Mouse (Mus musculus): Measurements from ENCODE around the gene Olfr624. TPM values are rescaled to one million over a fixed set of nuclear protein-coding genes. Genes with fewer than 3 reads are reported as not detected.
"Not testable (repeated sequence)": the region's sequence is repeated elsewhere in the genome, so short reads cannot be mapped to it uniquely, and the experiment has no call there.

Olfr624 gene
- 0.04 TPM in 2 replicates for polyA plus RNA-seq (2015; fragmentation: Nextera tagmentation; extraction: Ambion mirVana)

DNA sequence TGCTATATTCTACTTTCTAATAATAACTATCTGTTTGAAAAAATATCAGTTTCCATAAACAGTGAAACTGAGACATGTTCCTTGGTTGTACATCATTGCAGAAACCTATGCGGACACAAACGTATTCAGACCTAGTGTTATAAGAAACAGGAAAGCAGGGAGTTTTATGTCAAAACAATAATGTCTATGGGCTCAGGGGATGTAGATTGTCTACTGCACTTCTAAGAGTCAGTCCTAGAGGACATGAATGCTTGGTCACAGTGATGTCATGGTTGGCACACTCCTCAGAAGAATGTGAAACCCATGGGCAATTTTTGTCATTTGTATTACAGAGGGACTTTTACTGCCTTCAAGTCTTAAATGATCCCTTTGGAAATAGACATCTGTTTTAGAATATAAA lies at the start of gene Olfr624:
Gene Olfr624, minus strand, starts transcription at position 101 of the 400 bp plus-strand sequence.
- no peak for ATAC-seq

DNA sequence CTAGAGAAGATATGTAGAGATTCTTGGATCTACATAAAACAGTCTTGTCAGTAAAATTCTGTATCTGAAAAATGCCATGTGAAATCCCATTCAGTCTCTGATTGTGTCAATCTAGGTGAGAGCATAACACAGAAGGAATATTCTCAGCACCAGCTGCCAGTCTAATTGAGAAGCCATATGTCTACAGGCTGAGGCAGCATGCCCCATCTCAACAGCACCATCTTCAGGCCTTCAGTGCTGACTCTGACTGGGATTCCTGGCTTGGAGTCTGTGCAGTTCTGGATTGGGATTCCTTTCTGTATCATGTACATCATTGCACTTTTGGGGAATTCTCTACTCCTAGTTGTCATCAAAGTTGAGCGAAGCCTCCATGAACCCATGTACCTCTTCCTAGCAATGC lies 45.4 kb upstream of the Olfr624 start:
- not testable (repeated sequence) for H3K27ac ChIP-seq; H3K4me2 ChIP-seq (replicated peaks); H3K4me3 ChIP-seq (replicated peaks); H3K27me3 ChIP-seq; H3K4me1 ChIP-seq (replicated peaks); H3K9me3 ChIP-seq; ATAC-seq; H3K9ac ChIP-seq (replicated peaks); H3K36me3 ChIP-seq
- WGBS = 96% methylated on average over 1 of the region's 1 CpGs

More for the DNA sequence above, at the start of gene Olfr624:
- no peaks in the 10 kb centered on the region for H3K36me3 ChIP-seq
- H3K4me3 ChIP-seq (replicated peaks) = no peak within 1 kb of the TSS
- no peak within 1 kb of the TSS for H3K27ac ChIP-seq
- H3K9me3 ChIP-seq = no peaks in the 10 kb centered on the region
- no peak within 1 kb of the TSS for H3K4me2 ChIP-seq (replicated peaks)
- H3K9ac ChIP-seq (replicated peaks) = no peak within 1 kb of the TSS
- WGBS = 92% methylated on average over 2 of the region's 2 CpGs
- H3K27me3 ChIP-seq = no peaks in the 10 kb centered on the region
- no peaks in the 10 kb centered on the region for H3K4me1 ChIP-seq (replicated peaks)

DNA sequence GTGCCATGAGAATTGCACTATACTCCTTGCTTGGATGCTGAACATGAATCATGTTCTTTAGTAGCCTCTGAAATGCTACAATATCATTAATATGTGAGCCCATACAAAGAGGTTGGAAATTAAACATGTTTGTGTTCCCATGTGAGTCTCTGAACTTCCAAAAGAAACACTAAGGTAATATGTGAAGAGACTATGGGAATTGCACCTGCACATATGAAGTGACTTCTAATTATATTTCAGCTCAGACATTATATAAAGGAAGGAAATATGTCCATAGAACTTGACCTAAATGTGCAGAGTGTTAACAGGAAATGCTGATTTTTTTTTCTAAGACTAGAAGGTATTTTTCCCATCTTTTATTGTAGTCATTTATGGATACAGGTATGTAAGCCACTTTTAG lies 43.4 kb upstream of the Olfr624 start, which contains the start of gene Olfr243:
Gene Olfr243, plus strand, starts transcription at position 301 of the 400 bp plus-strand sequence.
- no peak within 1 kb of the TSS for H3K4me3 ChIP-seq (replicated peaks)
- H3K36me3 ChIP-seq = no peaks in the 10 kb centered on the region
- no peak within 1 kb of the TSS for H3K27ac ChIP-seq
- H3K4me2 ChIP-seq (replicated peaks) = no peak within 1 kb of the TSS
- H3K4me1 ChIP-seq (replicated peaks) = no peaks in the 10 kb centered on the region
- H3K27me3 ChIP-seq = no peaks in the 10 kb centered on the region
- no peak for ATAC-seq
- no peaks in the 10 kb centered on the region for H3K9me3 ChIP-seq
- H3K9ac ChIP-seq (replicated peaks) = no peak within 1 kb of the TSS

DNA sequence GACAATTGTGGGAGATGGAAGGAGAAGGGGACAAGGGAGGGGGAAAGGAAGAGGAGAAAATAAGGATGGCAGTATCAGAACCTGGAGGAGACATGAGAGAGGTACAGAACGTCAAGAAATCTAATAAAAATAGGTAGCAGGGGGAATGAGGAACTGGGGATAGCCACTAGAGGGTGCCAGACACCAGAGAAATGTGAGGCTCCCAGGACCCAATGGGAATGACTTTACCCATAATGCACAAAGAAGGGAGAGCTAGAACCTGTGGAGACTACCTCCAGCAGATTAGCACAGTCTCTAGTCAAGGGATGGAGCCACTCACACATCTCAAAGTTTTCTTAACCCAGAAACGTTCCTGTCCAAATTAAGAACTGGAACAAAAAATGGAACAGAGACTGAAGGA lies 41.0 kb upstream of the Olfr624 start:
- no peak for ATAC-seq
- 30% methylated on average over 2 of the region's 2 CpGs for WGBS

DNA sequence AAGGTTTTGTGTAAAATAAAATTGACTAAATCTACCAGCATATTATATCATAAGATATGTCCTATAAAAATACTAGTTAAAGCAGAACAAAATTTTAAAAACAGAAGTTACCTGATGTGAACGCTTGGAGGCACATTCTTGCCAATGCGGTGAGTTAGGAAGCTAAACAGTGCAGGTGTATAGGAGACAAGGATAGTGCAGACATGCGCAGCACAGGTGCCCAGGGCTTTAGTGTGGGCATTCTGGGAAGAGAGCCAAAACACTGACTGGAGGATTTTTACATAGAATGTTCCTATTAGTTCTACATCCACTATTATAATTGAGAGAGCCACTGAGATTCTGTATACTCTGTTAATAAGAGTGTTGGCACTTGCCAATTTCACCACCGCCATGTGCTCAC lies 28.5 kb upstream of the Olfr624 start:
- H3K27me3 ChIP-seq = no peaks in the 10 kb centered on the region
- H3K36me3 ChIP-seq = no peaks in the 10 kb centered on the region
- no peaks in the 10 kb centered on the region for H3K9me3 ChIP-seq
- H3K4me3 ChIP-seq (replicated peaks) = no peak overlapping the region
- ATAC-seq = no peak
- no peak overlapping the region for H3K27ac ChIP-seq
- no peak overlapping the region for H3K9ac ChIP-seq (replicated peaks)
- WGBS = 91% methylated on average over 4 of the region's 4 CpGs
- H3K4me1 ChIP-seq (replicated peaks) = no peaks in the 10 kb centered on the region
- H3K4me2 ChIP-seq (replicated peaks) = no peak overlapping the region

More for the DNA sequence above, 41.0 kb upstream of the Olfr624 start:
- no peak overlapping the region for H3K27ac ChIP-seq
- no peaks in the 10 kb centered on the region for H3K27me3 ChIP-seq
- no peaks in the 10 kb centered on the region for H3K9me3 ChIP-seq
- H3K36me3 ChIP-seq = no peaks in the 10 kb centered on the region
- H3K4me3 ChIP-seq (replicated peaks) = no peak overlapping the region
- no peaks in the 10 kb centered on the region for H3K4me1 ChIP-seq (replicated peaks)
- no peak overlapping the region for H3K4me2 ChIP-seq (replicated peaks)
- no peak overlapping the region for H3K9ac ChIP-seq (replicated peaks)

DNA sequence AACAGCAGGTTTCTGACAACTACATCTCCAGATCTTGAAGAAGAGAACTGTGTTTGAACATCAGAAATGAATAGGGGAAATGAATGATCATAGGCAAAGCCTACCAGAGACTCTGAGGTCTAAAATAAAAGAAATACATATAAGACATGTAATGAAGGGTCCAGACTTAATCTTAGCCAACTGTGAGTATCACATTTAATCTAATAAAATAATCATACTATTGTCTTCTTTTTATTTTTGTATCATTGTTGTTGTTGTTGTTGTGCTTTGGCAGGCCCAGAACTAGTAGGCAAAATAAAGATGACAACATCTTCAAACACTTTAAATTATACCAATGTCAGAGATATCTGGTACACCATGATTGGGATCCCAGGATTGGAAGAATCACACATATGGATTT lies 11.4 kb upstream of the Olfr624 start, which contains the start of gene Olfr625-ps1:
Gene Olfr625-ps1, plus strand, starts transcription at position 301 of the 400 bp plus-strand sequence.
- no peaks in the 10 kb centered on the region for H3K4me1 ChIP-seq (replicated peaks)
- ATAC-seq = no peak
- H3K36me3 ChIP-seq = no peaks in the 10 kb centered on the region
- H3K27me3 ChIP-seq = no peaks in the 10 kb centered on the region
- H3K9me3 ChIP-seq = no peaks in the 10 kb centered on the region
- no peak within 1 kb of the TSS for H3K9ac ChIP-seq (replicated peaks)
- H3K4me2 ChIP-seq (replicated peaks) = no peak within 1 kb of the TSS
- H3K4me3 ChIP-seq (replicated peaks) = no peak within 1 kb of the TSS
- H3K27ac ChIP-seq = no peak within 1 kb of the TSS

DNA sequence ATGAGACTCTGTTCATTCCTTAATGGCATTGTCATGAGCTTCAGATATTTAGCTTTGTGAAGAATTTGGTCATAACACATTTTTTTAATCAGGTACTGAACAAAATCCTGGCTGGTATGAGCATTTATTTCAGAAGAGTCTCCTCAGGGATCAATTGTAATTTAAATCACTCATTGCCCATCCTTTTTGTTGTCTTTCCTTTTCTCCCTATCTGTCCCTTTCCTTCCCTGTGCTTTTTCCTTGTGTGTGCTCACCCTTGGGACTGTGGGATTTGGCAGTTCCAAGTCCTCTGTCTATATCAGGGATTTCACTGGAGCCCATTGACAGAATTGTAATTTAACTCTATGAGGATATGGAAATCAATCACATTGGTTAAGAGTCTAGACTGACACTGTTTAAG lies 7.4 kb downstream of the Olfr624 start, which contains the start of gene Olfr623:
Gene Olfr623, minus strand, starts transcription at position 101 of the 400 bp plus-strand sequence.
- H3K27me3 ChIP-seq = no peaks in the 10 kb centered on the region
- H3K9ac ChIP-seq (replicated peaks) = no peak within 1 kb of the TSS
- no peak for ATAC-seq
- no peak within 1 kb of the TSS for H3K4me2 ChIP-seq (replicated peaks)
- no peak within 1 kb of the TSS for H3K27ac ChIP-seq
- no peaks in the 10 kb centered on the region for H3K9me3 ChIP-seq
- no peak within 1 kb of the TSS for H3K4me3 ChIP-seq (replicated peaks)
- H3K36me3 ChIP-seq = no peaks in the 10 kb centered on the region
- no peaks in the 10 kb centered on the region for H3K4me1 ChIP-seq (replicated peaks)

DNA sequence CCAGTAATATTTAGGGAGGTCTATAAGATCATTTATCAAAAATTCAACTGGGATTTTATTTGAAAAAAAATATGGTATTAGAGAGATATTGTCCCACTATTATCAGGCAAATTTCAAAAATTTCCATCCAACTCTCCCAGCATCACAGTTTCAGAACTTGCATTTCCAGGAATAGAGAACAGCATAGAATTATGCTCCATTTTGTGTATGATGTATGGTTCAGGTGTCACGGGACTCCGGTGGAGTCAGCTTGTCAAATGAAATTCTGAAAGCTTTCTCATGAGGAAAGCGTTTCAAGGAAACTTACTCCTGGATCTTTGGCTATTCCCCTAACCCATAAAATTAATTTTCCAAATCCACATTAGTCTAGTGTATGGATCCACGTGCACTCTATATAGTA lies 26.9 kb downstream of the Olfr624 start:
- H3K9ac ChIP-seq (replicated peaks) = no peak overlapping the region
- H3K4me1 ChIP-seq (replicated peaks) = no peaks in the 10 kb centered on the region
- no peak overlapping the region for H3K27ac ChIP-seq
- no peak overlapping the region for H3K4me2 ChIP-seq (replicated peaks)
- H3K4me3 ChIP-seq (replicated peaks) = no peak overlapping the region
- no peaks in the 10 kb centered on the region for H3K36me3 ChIP-seq
- no peak for ATAC-seq
- no peaks in the 10 kb centered on the region for H3K9me3 ChIP-seq
- H3K27me3 ChIP-seq = no peaks in the 10 kb centered on the region
- 88% methylated on average over 4 of the region's 4 CpGs for WGBS

DNA sequence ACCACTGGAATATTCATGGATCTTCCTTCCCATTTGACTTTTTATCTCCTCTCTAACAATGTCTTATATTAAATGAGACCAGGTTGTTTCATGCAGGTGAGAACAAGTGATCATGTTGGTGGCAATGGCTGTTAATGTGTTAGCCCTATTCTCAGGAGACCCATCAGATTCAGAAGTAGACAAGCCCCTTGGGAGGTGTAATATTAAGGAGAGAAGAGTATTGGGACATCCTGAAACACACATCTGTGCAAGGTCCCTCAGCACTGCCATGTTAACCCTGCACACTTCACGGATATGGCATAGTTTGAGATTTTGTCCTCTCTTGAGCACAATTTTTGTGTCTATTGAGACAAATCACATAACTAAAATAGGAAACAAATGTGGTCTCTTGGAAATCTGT lies 28.4 kb downstream of the Olfr624 start, which contains the start of gene Olfr622:
Gene Olfr622, minus strand, starts transcription at position 101 of the 400 bp plus-strand sequence.
- no peak within 1 kb of the TSS for H3K9ac ChIP-seq (replicated peaks)
- H3K27ac ChIP-seq = no peak within 1 kb of the TSS
- H3K36me3 ChIP-seq = no peaks in the 10 kb centered on the region
- no peak within 1 kb of the TSS for H3K4me2 ChIP-seq (replicated peaks)
- no peaks in the 10 kb centered on the region for H3K9me3 ChIP-seq
- no peak within 1 kb of the TSS for H3K4me3 ChIP-seq (replicated peaks)
- WGBS = 70% methylated on average over 1 of the region's 1 CpGs
- H3K27me3 ChIP-seq = no peaks in the 10 kb centered on the region
- no peaks in the 10 kb centered on the region for H3K4me1 ChIP-seq (replicated peaks)
- ATAC-seq = no peak

DNA sequence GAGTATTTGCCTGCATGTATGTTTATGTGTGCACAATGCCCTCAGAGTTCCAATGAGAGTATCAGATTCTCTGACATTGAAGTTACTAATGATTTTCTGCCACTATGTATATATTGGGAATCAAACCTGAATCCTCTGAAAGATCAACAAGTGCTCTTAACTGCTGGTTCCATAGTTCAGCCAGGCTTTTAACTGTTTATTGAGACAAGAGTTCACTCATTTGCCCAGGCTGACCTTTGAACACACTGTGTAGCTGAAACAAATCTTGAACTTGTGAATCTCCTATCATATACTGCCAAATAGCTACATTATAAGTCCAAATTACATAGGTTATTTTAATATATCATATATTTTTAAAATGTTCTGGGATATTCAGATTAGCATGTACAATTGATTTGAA lies 34.2 kb downstream of the Olfr624 start:
- Histone ChIP-seq H3K9me3 (no peaks in the 10 kb centered on the region), H3K4me1 (replicated peaks) (no peaks in the 10 kb centered on the region), H3K27ac (no peak overlapping the region), H3K4me2 (replicated peaks) (no peak overlapping the region), H3K4me3 (replicated peaks) (no peak overlapping the region), H3K9ac (replicated peaks) (no peak overlapping the region), H3K27me3 (no peaks in the 10 kb centered on the region), H3K36me3 (no peaks in the 10 kb centered on the region)
- ATAC-seq = no peak

Other genes with a start within 250 kb of the Olfr624 start
- gene Olfr605, start 225.8 kb downstream of the Olfr624 start, polyA plus RNA-seq (2015; fragmentation: Nextera tagmentation; extraction: Ambion mirVana) = not detected in 2 replicates
- gene Olfr606, start 222.1 kb downstream of the Olfr624 start, polyA plus RNA-seq (2015; fragmentation: Nextera tagmentation; extraction: Ambion mirVana) = not detected in 2 replicates
- gene Olfr607, start 207.0 kb downstream of the Olfr624 start, polyA plus RNA-seq (2015; fragmentation: Nextera tagmentation; extraction: Ambion mirVana) = not detected in 2 replicates
- gene Olfr608, start 201.3 kb downstream of the Olfr624 start, polyA plus RNA-seq (2015; fragmentation: Nextera tagmentation; extraction: Ambion mirVana) = not detected in 2 replicates
- not detected in 2 replicates for gene Olfr609, start 173.1 kb downstream of the Olfr624 start, polyA plus RNA-seq (2015; fragmentation: Nextera tagmentation; extraction: Ambion mirVana)
- gene Olfr610, start 159.1 kb downstream of the Olfr624 start, polyA plus RNA-seq (2015; fragmentation: Nextera tagmentation; extraction: Ambion mirVana) = not detected in 2 replicates
- not detected in 2 replicates for gene Olfr611, start 150.3 kb downstream of the Olfr624 start, polyA plus RNA-seq (2015; fragmentation: Nextera tagmentation; extraction: Ambion mirVana)
- not detected in 2 replicates for gene Olfr612, start 128.5 kb downstream of the Olfr624 start, polyA plus RNA-seq (2015; fragmentation: Nextera tagmentation; extraction: Ambion mirVana)
- not detected in 2 replicates for gene Olfr613, start 123.1 kb downstream of the Olfr624 start, polyA plus RNA-seq (2015; fragmentation: Nextera tagmentation; extraction: Ambion mirVana)
- gene Olfr615, start 115.1 kb downstream of the Olfr624 start, polyA plus RNA-seq (2015; fragmentation: Nextera tagmentation; extraction: Ambion mirVana) = not detected in 2 replicates
- not detected in 2 replicates for gene Olfr616, start 102.0 kb downstream of the Olfr624 start, polyA plus RNA-seq (2015; fragmentation: Nextera tagmentation; extraction: Ambion mirVana)
- not detected in 2 replicates for gene Olfr617, start 98.1 kb downstream of the Olfr624 start, polyA plus RNA-seq (2015; fragmentation: Nextera tagmentation; extraction: Ambion mirVana)
- not detected in 2 replicates for gene Olfr618, start 81.1 kb downstream of the Olfr624 start, polyA plus RNA-seq (2015; fragmentation: Nextera tagmentation; extraction: Ambion mirVana)
- gene Olfr619, start 70.6 kb downstream of the Olfr624 start, polyA plus RNA-seq (2015; fragmentation: Nextera tagmentation; extraction: Ambion mirVana) = not detected in 2 replicates
- gene Olfr620, start 58.7 kb downstream of the Olfr624 start, polyA plus RNA-seq (2015; fragmentation: Nextera tagmentation; extraction: Ambion mirVana) = not detected in 2 replicates
- not detected in 2 replicates for gene Olfr622, start 28.5 kb downstream of the Olfr624 start, polyA plus RNA-seq (2015; fragmentation: Nextera tagmentation; extraction: Ambion mirVana)
- not detected in 2 replicates for gene Olfr623, start 7.5 kb downstream of the Olfr624 start, polyA plus RNA-seq (2015; fragmentation: Nextera tagmentation; extraction: Ambion mirVana)
- not detected in 2 replicates for gene Olfr625-ps1, start 11.5 kb upstream of the Olfr624 start, polyA plus RNA-seq (2015; fragmentation: Nextera tagmentation; extraction: Ambion mirVana)
- not detected in 2 replicates for gene Olfr243, start 43.5 kb upstream of the Olfr624 start, polyA plus RNA-seq (2015; fragmentation: Nextera tagmentation; extraction: Ambion mirVana)
- gene Olfr628, start 59.2 kb upstream of the Olfr624 start, polyA plus RNA-seq (2015; fragmentation: Nextera tagmentation; extraction: Ambion mirVana) = not detected in 2 replicates
- not detected in 2 replicates for gene Olfr629, start 73.8 kb upstream of the Olfr624 start, polyA plus RNA-seq (2015; fragmentation: Nextera tagmentation; extraction: Ambion mirVana)
- gene Olfr630, start 86.1 kb upstream of the Olfr624 start, polyA plus RNA-seq (2015; fragmentation: Nextera tagmentation; extraction: Ambion mirVana) = not detected in 2 replicates
- gene Olfr69, start 100.4 kb upstream of the Olfr624 start, polyA plus RNA-seq (2015; fragmentation: Nextera tagmentation; extraction: Ambion mirVana) = not detected in 2 replicates
- gene Olfr68, start 108.5 kb upstream of the Olfr624 start, polyA plus RNA-seq (2015; fragmentation: Nextera tagmentation; extraction: Ambion mirVana) = not detected in 2 replicates
- not detected in 2 replicates for gene Olfr67, start 120.6 kb upstream of the Olfr624 start, polyA plus RNA-seq (2015; fragmentation: Nextera tagmentation; extraction: Ambion mirVana)
- 1,031 and 1,160 TPM in 2 replicates for gene Hbb-bt, start 142.8 kb upstream of the Olfr624 start, polyA plus RNA-seq (2015; fragmentation: Nextera tagmentation; extraction: Ambion mirVana)
- gene Hbb-bs, start 156.9 kb upstream of the Olfr624 start, polyA plus RNA-seq (2015; fragmentation: Nextera tagmentation; extraction: Ambion mirVana) = 2,098 and 2,335 TPM in 2 replicates
- not detected in 2 replicates for gene Hbb-bh2, start 169.3 kb upstream of the Olfr624 start, polyA plus RNA-seq (2015; fragmentation: Nextera tagmentation; extraction: Ambion mirVana)
- 37.1 and 47.9 TPM in 2 replicates for gene Hbb-bh1, start 172.0 kb upstream of the Olfr624 start, polyA plus RNA-seq (2015; fragmentation: Nextera tagmentation; extraction: Ambion mirVana)
- gene Hbb-y, start 182.0 kb upstream of the Olfr624 start, polyA plus RNA-seq (2015; fragmentation: Nextera tagmentation; extraction: Ambion mirVana) = 4,013 and 4,161 TPM in 2 replicates
- gene Olfr66, start 215.1 kb upstream of the Olfr624 start, polyA plus RNA-seq (2015; fragmentation: Nextera tagmentation; extraction: Ambion mirVana) = not detected in 2 replicates
- not detected in 2 replicates for gene Olfr64, start 223.3 kb upstream of the Olfr624 start, polyA plus RNA-seq (2015; fragmentation: Nextera tagmentation; extraction: Ambion mirVana)
- not detected in 2 replicates for gene Olfr65, start 232.3 kb upstream of the Olfr624 start, polyA plus RNA-seq (2015; fragmentation: Nextera tagmentation; extraction: Ambion mirVana)